Mouse (Mus musculus) hindbrain, embryonic 12.5 days (tissue): Measurements from ENCODE around the gene Zfp638. TPM values are rescaled to one million over a fixed set of nuclear protein-coding genes. Genes with fewer than 3 reads are reported as not detected.
"Not testable (repeated sequence)": the region's sequence is repeated elsewhere in the genome, so short reads cannot be mapped to it uniquely, and the experiment has no call there.

Experiments used
- ATAC-seq: fragments of 200-750 bp; cut with Nextera tagmentation; 2 replicates; pipeline ENCODE4 v1.8.0; 2017; ENCODE audit warnings: moderate TSS enrichment; ENCODE audit not compliant: low FRiP score
- H3K27ac ChIP-seq: fragments of 300-500 bp; sonication (generic); 2 replicates; pipeline ENCODE4 v1.5.1; 2016; ENCODE audit warnings: mild to moderate bottlenecking
- H3K27me3 ChIP-seq: fragments of 300-500 bp; sonication (generic); 2 replicates; pipeline ENCODE4 v1.6.1; 2016; ENCODE audit warnings: mild to moderate bottlenecking
- H3K36me3 ChIP-seq: fragments of 300-500 bp; sonication (generic); 2 replicates; pipeline ENCODE4 v1.6.1; 2016; ENCODE audit warnings: mild to moderate bottlenecking
- H3K4me1 ChIP-seq: fragments of 300-500 bp; sonication (generic); 2 replicates; pipeline ENCODE4 v1.6.1; 2016
- H3K4me2 ChIP-seq: fragments of 300-500 bp; sonication (generic); replicated peaks from 2 replicates; pipeline ENCODE4 v1.6.1; 2016; ENCODE audit warnings: mild to moderate bottlenecking
- H3K4me3 ChIP-seq: fragments of 300-500 bp; sonication (generic); 2 replicates; pipeline ENCODE4 v1.5.1; 2016; ENCODE audit warnings: mild to moderate bottlenecking
- H3K9ac ChIP-seq: fragments of 300-500 bp; sonication (generic); 2 replicates; pipeline ENCODE4 v1.6.1; 2016; ENCODE audit warnings: mild to moderate bottlenecking, moderate library complexity
- H3K9me3 ChIP-seq: fragments of 300-500 bp; sonication (generic); replicated peaks from 2 replicates; pipeline ENCODE4 v1.6.1; 2016; ENCODE audit warnings: mild to moderate bottlenecking
- WGBS: fragments of 180-500 bp; shearing (Covaris S2); methylation state at CpG from one replicate; pipeline ENCODE4 v1.1.7; 2016; 5-methylcytosine and 5-hydroxymethylcytosine counted together
- polyA plus RNA-seq: library from polyadenylated mRNA; unstranded; fragments of >200 nt; fragmentation: Nextera tagmentation; extraction: Ambion mirVana; gene quantifications from 2 replicates; pipeline ENCODE4 v1.2.1, GENCODE M21; 2016

Gene Zfp638
- polyA plus RNA-seq, 1 experiment from 2014 or later = 104 TPM

- Histone ChIP-seq H3K27ac (no peak overlapping the region), H3K9me3 (no peaks in the 10 kb centered on the region), H3K27me3 (no peaks in the 10 kb centered on the region), H3K4me3 (no peak overlapping the region), H3K9ac (no peak overlapping the region), H3K36me3 (peaks cover 32% of the 10 kb centered on the region), H3K4me1 (no peaks in the 10 kb centered on the region), H3K4me2 (no peak overlapping the region)
- no peak for ATAC-seq
Observed at GRCm38 (mm10) chr6:83953603-83954002, 86.7 kb downstream of the Zfp638 start.

- 96% methylated on average over 5 of the region's 5 CpGs for WGBS
- H3K4me3 ChIP-seq = no peak overlapping the region
- peaks cover 57% of the 10 kb centered on the region for H3K36me3 ChIP-seq
- no peak overlapping the region for H3K9ac ChIP-seq
- no peak overlapping the region for H3K27ac ChIP-seq
- no peaks in the 10 kb centered on the region for H3K9me3 ChIP-seq
- H3K27me3 ChIP-seq = no peaks in the 10 kb centered on the region
- H3K4me1 ChIP-seq = no peaks in the 10 kb centered on the region
- H3K4me2 ChIP-seq = no peak overlapping the region
- ATAC-seq = no peak
Observed at GRCm38 (mm10) chr6:83987642-83988041, 120.7 kb downstream of the Zfp638 start.

GRCm38 (mm10) chr6:84002716-84003115 lies 135.8 kb downstream of the Zfp638 start:
- Histone ChIP-seq H3K27ac (no peak overlapping the region), H3K9me3 (no peaks in the 10 kb centered on the region), H3K4me3 (no peak overlapping the region), H3K4me2 (no peak overlapping the region), H3K4me1 (no peaks in the 10 kb centered on the region), H3K9ac (no peak overlapping the region), H3K36me3 (peaks cover 23% of the 10 kb centered on the region), H3K27me3 (no peaks in the 10 kb centered on the region)
- no peak for ATAC-seq
- 60% methylated on average over 1 of the region's 1 CpGs for WGBS

- H3K27me3 ChIP-seq = peaks cover 12% of the 10 kb centered on the region
- no peak overlapping the region for H3K4me3 ChIP-seq
Observed at GRCm38 (mm10) chr6:84004295-84004694, 137.4 kb downstream of the Zfp638 start.

GRCm38 (mm10) chr6:84008363-84009171 lies 141.7 kb downstream of the Zfp638 start, which contains the start of gene Dysf:
TSS of gene Dysf (plus strand) at chr6:84008590.
- Histone ChIP-seq H3K4me3 (peak within 1 kb of the TSS; percentile 36), H3K36me3 (no peaks in the 10 kb centered on the region), H3K27ac (no peak within 1 kb of the TSS), H3K9me3 (no peaks in the 10 kb centered on the region), H3K9ac (peak within 1 kb of the TSS; percentile 55), H3K27me3 (peaks cover 12% of the 10 kb centered on the region), H3K4me1 (peaks cover 32% of the 10 kb centered on the region), H3K4me2 (peak within 1 kb of the TSS; percentile 79)
- 1% methylated on average over 41 of the region's 41 CpGs for WGBS
- ATAC-seq = peak; percentile 75

More at GRCm38 (mm10) chr6:84004295-84004694, 137.4 kb downstream of the Zfp638 start:
- H3K36me3 ChIP-seq = peaks cover 7% of the 10 kb centered on the region
- H3K9me3 ChIP-seq = no peaks in the 10 kb centered on the region
- ATAC-seq = no peak
- 88% methylated on average over 4 of the region's 4 CpGs for WGBS
- peaks cover 12% of the 10 kb centered on the region for H3K4me1 ChIP-seq
- H3K9ac ChIP-seq = no peak overlapping the region
- no peak overlapping the region for H3K4me2 ChIP-seq
- no peak overlapping the region for H3K27ac ChIP-seq

DNA sequence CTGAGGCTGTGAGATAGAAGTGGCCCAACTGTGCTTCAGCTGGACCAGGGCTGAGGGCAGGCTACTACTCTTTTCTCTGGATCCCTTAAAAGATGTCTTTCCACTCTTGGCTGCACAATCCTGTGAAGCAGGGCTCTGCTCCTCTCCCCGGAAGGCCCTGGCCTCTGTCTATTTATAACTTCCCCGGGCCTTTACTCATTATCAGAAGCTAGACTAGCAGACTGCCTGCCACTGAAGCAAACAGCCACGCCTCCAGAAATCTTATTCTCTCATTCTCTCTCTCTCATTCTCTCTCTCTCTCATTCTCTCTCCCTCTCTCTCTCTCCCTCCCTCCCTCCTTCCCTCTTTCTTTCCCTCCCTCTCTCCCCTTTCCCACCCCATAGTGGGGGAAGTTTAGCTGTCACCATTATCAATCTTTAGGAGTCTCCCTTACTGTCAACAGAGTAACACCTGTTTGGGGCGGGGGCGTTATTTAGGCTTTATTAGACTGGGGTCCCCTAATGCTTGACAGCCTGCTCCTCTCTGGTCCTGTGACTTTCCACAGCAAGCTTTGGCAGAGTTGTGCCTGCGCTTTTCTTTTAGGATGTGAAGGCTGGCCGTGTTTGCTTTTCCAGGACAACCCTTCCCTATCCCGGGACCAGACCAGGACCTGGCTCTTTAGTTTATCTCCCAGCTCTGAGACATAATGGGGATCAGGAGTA lies 142.4 kb downstream of the Zfp638 start:
- H3K27ac ChIP-seq = no peak overlapping the region
- peaks cover 32% of the 10 kb centered on the region for H3K4me1 ChIP-seq
- peaks cover 12% of the 10 kb centered on the region for H3K27me3 ChIP-seq
- 29% methylated on average over 8 of the region's 8 CpGs for WGBS
- H3K9ac ChIP-seq = no peak overlapping the region
- H3K9me3 ChIP-seq = no peaks in the 10 kb centered on the region
- H3K4me2 ChIP-seq = peak overlapping the region; percentile 79
- H3K36me3 ChIP-seq = no peaks in the 10 kb centered on the region
- peak overlapping the region; percentile 36 for H3K4me3 ChIP-seq
- ATAC-seq = peak; percentile 12; the same call in 1 of the 2 replicates

GRCm38 (mm10) chr6:84009915-84010302 lies 143.0 kb downstream of the Zfp638 start:
- Histone ChIP-seq H3K9ac (no peak overlapping the region), H3K27me3 (peaks cover 12% of the 10 kb centered on the region), H3K36me3 (no peaks in the 10 kb centered on the region), H3K4me1 (peaks cover 32% of the 10 kb centered on the region), H3K9me3 (no peaks in the 10 kb centered on the region), H3K4me2 (peak overlapping the region; percentile 17; the same call in 1 of the 2 replicates), H3K27ac (no peak overlapping the region), H3K4me3 (no peak overlapping the region)
- WGBS = 23% methylated on average over 4 of the region's 4 CpGs
- ATAC-seq = no peak; the same call in 1 of the 2 replicates

GRCm38 (mm10) chr6:84010303-84011225 lies 143.7 kb downstream of the Zfp638 start:
- Histone ChIP-seq H3K27ac (peak overlapping the region; percentile 66), H3K9me3 (no peaks in the 10 kb centered on the region), H3K27me3 (peaks cover 12% of the 10 kb centered on the region), H3K36me3 (no peaks in the 10 kb centered on the region), H3K4me1 (peaks cover 32% of the 10 kb centered on the region), H3K9ac (no peak overlapping the region), H3K4me3 (no peak overlapping the region), H3K4me2 (peak overlapping the region; percentile 17; the same call in 1 of the 2 replicates)
- ATAC-seq = peak; percentile 80
- WGBS = 30% methylated on average over 8 of the region's 8 CpGs

DNA sequence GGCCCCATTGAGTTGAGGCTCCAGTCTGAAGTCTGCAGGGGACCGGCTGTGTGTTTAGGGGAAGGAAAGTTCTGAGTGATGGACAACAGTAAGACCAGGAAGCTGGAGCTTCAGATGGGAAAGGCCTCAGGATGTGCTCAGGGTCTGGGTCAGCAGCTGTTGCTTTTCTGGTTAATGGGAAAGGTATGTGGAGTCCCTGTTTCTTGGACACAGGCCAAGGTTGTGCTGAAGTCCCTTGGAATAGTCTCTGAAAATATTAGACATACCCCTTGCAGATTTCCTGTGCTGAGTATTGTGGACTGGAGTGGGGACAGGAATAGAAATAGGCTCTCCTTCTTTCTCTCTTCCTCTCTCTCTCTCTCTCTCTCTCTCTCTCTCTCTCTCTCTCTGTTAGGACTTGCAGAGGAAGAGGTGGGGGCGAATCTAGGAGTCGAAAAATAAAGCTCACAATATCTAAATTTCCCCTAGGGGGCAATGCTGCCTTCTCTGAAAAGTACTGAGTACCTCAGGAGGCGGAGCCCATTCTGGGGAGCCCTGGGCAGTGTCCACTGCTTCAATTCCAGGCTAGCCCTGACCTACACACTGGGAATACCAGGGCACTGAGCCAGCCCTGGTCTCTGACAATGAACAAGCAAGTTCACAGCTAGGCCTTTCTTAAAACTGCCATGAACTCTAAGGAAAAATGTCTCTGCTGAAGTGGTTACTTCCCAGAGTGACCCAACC lies 148.2 kb downstream of the Zfp638 start:
- Histone ChIP-seq H3K4me1 (peaks cover 22% of the 10 kb centered on the region), H3K27me3 (peaks cover 18% of the 10 kb centered on the region)
- H3K9me3 ChIP-seq, H3K27ac ChIP-seq, ATAC-seq, H3K4me2 ChIP-seq, H3K9ac ChIP-seq, H3K4me3 ChIP-seq, H3K36me3 ChIP-seq: not testable (repeated sequence)
- WGBS = 60% methylated on average over 4 of the region's 4 CpGs

- Histone ChIP-seq H3K9ac (no peak overlapping the region), H3K27ac (no peak overlapping the region), H3K4me1 (peaks cover 13% of the 10 kb centered on the region), H3K9me3 (no peaks in the 10 kb centered on the region), H3K4me3 (no peak overlapping the region), H3K4me2 (no peak overlapping the region), H3K27me3 (peaks cover 23% of the 10 kb centered on the region), H3K36me3 (no peaks in the 10 kb centered on the region)
- no peak for ATAC-seq
- WGBS = 94% methylated on average over 7 of the region's 7 CpGs
Observed at GRCm38 (mm10) chr6:84016851-84017250, 149.9 kb downstream of the Zfp638 start.

GRCm38 (mm10) chr6:84017392-84017791 lies 150.5 kb downstream of the Zfp638 start:
- no peak overlapping the region for H3K4me2 ChIP-seq
- no peak overlapping the region for H3K27ac ChIP-seq
- no peak for ATAC-seq
- H3K27me3 ChIP-seq = peaks cover 23% of the 10 kb centered on the region
- no peak overlapping the region for H3K9ac ChIP-seq
- no peaks in the 10 kb centered on the region for H3K9me3 ChIP-seq
- H3K4me1 ChIP-seq = peaks cover 10% of the 10 kb centered on the region
- WGBS = 59% methylated on average over 3 of the region's 3 CpGs
- H3K36me3 ChIP-seq = no peaks in the 10 kb centered on the region
- no peak overlapping the region for H3K4me3 ChIP-seq
